Comparison of ENCODE assay signal across 10 mouse cellular contexts in the genomic region with DNA sequence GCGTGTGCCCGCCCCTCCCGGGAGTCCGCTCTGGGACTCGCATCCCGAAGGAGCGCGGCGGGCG. TPM values are rescaled to one million over a fixed set of nuclear protein-coding genes. Genes with fewer than 3 reads are reported as not detected.
DNase-seq lines count a peak whose midpoint lies in the region; ATAC-seq and TF ChIP-seq lines count a peak whose summit lies in the region.
"Had no signal": no experiment of that assay in that cellular context is flagged by ENCODE, and none has a peak within 500 bp of the region (broad histone marks: within the 10 kb centered on the region; RNA-seq: fewer than 3 reads in every experiment).

A gene (minus strand): TSS at position 47 of the 64 bp plus-strand sequence.

- peak within 1 kb of the TSS; percentile 43 for H3K4me3 ChIP-seq in heart, embryonic 13.5 days
- peak within 1 kb of the TSS; percentile 23 for H3K4me3 ChIP-seq in hindbrain, embryonic 13.5 days
- H3K4me3 ChIP-seq in liver, postnatal 0 days (ENCODE audit: low read depth, low read length): peak within 1 kb of the TSS; percentile 26; the same call in 1 of the 2 replicates

- no peak for DNase-seq in heart, adult 18-20 months
- no peak for DNase-seq in adrenal gland, postnatal 4 days (ENCODE audit: low spot score in 2 of 2)
- no peak for DNase-seq in liver, postnatal 0 days
- no peak for DNase-seq in thymus, postnatal 4 days
- no peak for DNase-seq in gastrocnemius, adult 8-10 months (ENCODE audit: low spot score in 2 of 2)

- ATAC-seq in heart, embryonic 13.5 days (ENCODE audit: extremely low read depth, insufficient number of reproducible peaks, low FRiP score, low TSS enrichment): no peak
- ATAC-seq in hindbrain, embryonic 13.5 days (ENCODE audit: low FRiP score): no peak
- no peak for ATAC-seq in liver, postnatal 0 days
- no peak for ATAC-seq in erythroid progenitor cell, adult 5-6 weeks (replicated peaks; ENCODE audit: low FRiP score, poor library complexity, severe bottlenecking)

- peaks cover 28% of the 10 kb centered on the region for H3K4me1 ChIP-seq in heart, embryonic 13.5 days
- H3K4me1 ChIP-seq in hindbrain, embryonic 13.5 days (replicated peaks): peaks cover 28% of the 10 kb centered on the region
- H3K4me1 ChIP-seq in liver, postnatal 0 days (ENCODE audit: insufficient read depth): peaks cover 10% of the 10 kb centered on the region

- H3K9me3 ChIP-seq in heart, embryonic 13.5 days: no peaks in the 10 kb centered on the region
- H3K9me3 ChIP-seq in hindbrain, embryonic 13.5 days: no peaks in the 10 kb centered on the region
- no peaks in the 10 kb centered on the region for H3K9me3 ChIP-seq in liver, postnatal 0 days (ENCODE audit: low read length)

- 0 out of 2 replicates have a peak within 1 kb of the TSS, but pooled peaks have one; percentile 40 for H3K9ac ChIP-seq in heart, embryonic 13.5 days
- no peak within 1 kb of the TSS for H3K9ac ChIP-seq in hindbrain, embryonic 13.5 days
- no peak within 1 kb of the TSS for H3K9ac ChIP-seq in liver, postnatal 0 days (replicated peaks)

- TF ChIP-seq CTCF in liver, postnatal 0 days (IDR thresholded peaks at IDR 0.05; ENCODE audit: low read depth): no peak

- WGBS in heart, embryonic 13.5 days: 0% methylated on average over 10 of the region's 10 CpGs
- WGBS in hindbrain, embryonic 13.5 days: 0% methylated on average over 9 of the region's 10 CpGs
- WGBS in liver, postnatal 0 days (ENCODE audit: insufficient replicate concordance): 2% methylated on average over 8 of the region's 10 CpGs

- no peaks in the 10 kb centered on the region for H3K36me3 ChIP-seq in heart, embryonic 13.5 days
- no peaks in the 10 kb centered on the region for H3K36me3 ChIP-seq in hindbrain, embryonic 13.5 days
- H3K36me3 ChIP-seq in liver, postnatal 0 days (replicated peaks; ENCODE audit: insufficient read depth, low read length): no peaks in the 10 kb centered on the region

- H3K27ac ChIP-seq in heart, embryonic 13.5 days (replicated peaks): no peak within 1 kb of the TSS
- H3K27ac ChIP-seq in hindbrain, embryonic 13.5 days: no peak within 1 kb of the TSS
- H3K27ac ChIP-seq in liver, postnatal 0 days (ENCODE audit: low read depth): no peak within 1 kb of the TSS

- no peak for TF ChIP-seq EP300 in liver, postnatal 0 days (IDR thresholded peaks at IDR 0.05; ENCODE audit: low read depth)

- peaks cover 100% of the 10 kb centered on the region for H3K27me3 ChIP-seq in heart, embryonic 13.5 days (replicated peaks)
- H3K27me3 ChIP-seq in hindbrain, embryonic 13.5 days: peaks cover 99% of the 10 kb centered on the region
- H3K27me3 ChIP-seq in liver, postnatal 0 days (ENCODE audit: insufficient read depth, low read length): peaks cover 96% of the 10 kb centered on the region

- peak within 1 kb of the TSS; percentile 61 for H3K4me2 ChIP-seq in heart, embryonic 13.5 days
- peak within 1 kb of the TSS; percentile 11; the same call in 1 of the 2 replicates for H3K4me2 ChIP-seq in hindbrain, embryonic 13.5 days
- peak within 1 kb of the TSS; percentile 62; the same call in 1 of the 2 replicates for H3K4me2 ChIP-seq in liver, postnatal 0 days (ENCODE audit: low read depth, low read length)

RNA-seq across cellular contexts. Expression of the gene that starts here (rescaled TPM):
- polyA plus RNA-seq in heart, embryonic 13.5 days (2015; fragmentation: Nextera tagmentation; extraction: Ambion mirVana): 0.23 and 1.0 TPM in 2 replicates
- not detected for total RNA-seq in heart, adult 18-20 months (2021)
- 10 to 100 TPM; 24.0 to 30.0 TPM for total RNA-seq in adrenal gland, postnatal 4 days (2021)
- 1.6 and 2.8 TPM in 2 replicates for polyA plus RNA-seq in hindbrain, embryonic 13.5 days (2015; fragmentation: Nextera tagmentation; extraction: Ambion mirVana)
- not detected in 2 replicates for polyA plus RNA-seq in liver, postnatal 0 days (2015; fragmentation: Nextera tagmentation; extraction: Ambion mirVana)
- not detected for total RNA-seq in gastrocnemius, adult 8-10 months (2022)
- not detected in 2 replicates for total RNA-seq in erythroid progenitor cell, adult 5-6 weeks (2015; ENCODE audit: low replicate concordance)
- not detected in 2 replicates for total RNA-seq in erythroid progenitor cell, adult 5-6 weeks (2017; ENCODE audit: low replicate concordance)
- total RNA-seq: megakaryocyte progenitor cell, adult 5-6 weeks had no signal
- polyA plus RNA-seq: gonadal fat pad, adult 2 months had no signal

Comparison
In these comparisons a context has a peak if more than half of its experiments do, and no peak if none do; other contexts are left out.
1. RNA of the gene that starts here (total RNA-seq): 24.0 to 30.0 TPM in adrenal gland, postnatal 4 days; not detected in heart, adult 18-20 months, not detected in gastrocnemius, adult 8-10 months and not detected in erythroid progenitor cell, adult 5-6 weeks; every median in the first group is over 10 times any median in the second.
2. H3K4me2 ChIP-seq: peak in every context shown above with its lines; median percentile 62 in liver, postnatal 0 days; 61 in heart, embryonic 13.5 days; 11 in hindbrain, embryonic 13.5 days.
3. Peak in every context shown above with its lines, with median percentiles within 50 percentile points of each other: H3K4me3 ChIP-seq.